Mouse (Mus musculus): ENCODE data around the gene Gm28434.

Gene Gm28434

GRCm38 (mm10) chr5:87969201-87969600 lies at the start of gene Gm28434, which contains the start of gene 2310003L06Rik:
TSS of gene Gm28434 (plus strand) at chr5:87969517.
TSS of gene 2310003L06Rik (plus strand) at chr5:87969459.
- no peak for DNase-seq

- peak; percentile 10 for DNase-seq
Observed at GRCm38 (mm10) chr5:87925372-87925771, 43.9 kb upstream of the Gm28434 start, which contains the start of gene Csn3. TSS of gene Csn3 (plus strand) at chr5:87925579.

- DNase-seq = no peak
Observed at GRCm38 (mm10) chr5:87931603-87932002, 37.7 kb upstream of the Gm28434 start.

GRCm38 (mm10) chr5:87940752-87941151 lies 28.6 kb upstream of the Gm28434 start:
- peak; percentile 16 for DNase-seq

GRCm38 (mm10) chr5:87942515-87942914 lies 26.8 kb upstream of the Gm28434 start:
- DNase-seq = no peak

GRCm38 (mm10) chr5:87951836-87952235 lies 17.5 kb upstream of the Gm28434 start:
- DNase-seq = no peak

- no peak for DNase-seq
Observed at GRCm38 (mm10) chr5:87979139-87979538, 9.8 kb downstream of the Gm28434 start, which contains the start of gene Cabs1. TSS of gene Cabs1 (plus strand) at chr5:87979439.

- DNase-seq = no peak
Observed at GRCm38 (mm10) chr5:87982468-87983214, 13.3 kb downstream of the Gm28434 start.

- DNase-seq = no peak
Observed at GRCm38 (mm10) chr5:88002249-88002648, 32.9 kb downstream of the Gm28434 start, which contains the start of gene Smr3a. TSS of gene Smr3a (plus strand) at chr5:88002549.

GRCm38 (mm10) chr5:88005241-88005640 lies 35.9 kb downstream of the Gm28434 start:
- DNase-seq = no peak
